Mouse (Mus musculus): ENCODE measurements at regions not wholly inside any gene's neighbourhood (a gene's known extent, or its start where the extent isn't known, plus 50 kb on each side); places are given as distances from the start of the nearest gene placed in this dataset.

- DNase-seq (ENCODE audit: extremely low read depth, low read depth) = peak; percentile 45
Measured at GRCm38 (mm10) chr10:99460847-99461445, 197.9 kb downstream of the Dusp6 start.

GRCm38 (mm10) chr10:99461446-99461966, 198.5 kb downstream of the Dusp6 start:
- DNase-seq (ENCODE audit: extremely low read depth, low read depth) = peak; percentile 56

GRCm38 (mm10) chr10:99466695-99467094, 203.7 kb downstream of the Dusp6 start:
- DNase-seq (ENCODE audit: extremely low read depth, low read depth) = no peak

GRCm38 (mm10) chr10:99467319-99467842, 204.3 kb downstream of the Dusp6 start:
- no peak for DNase-seq (ENCODE audit: extremely low read depth, low read depth)

GRCm38 (mm10) chr10:99468971-99469370, 205.9 kb downstream of the Dusp6 start:
- no peak for DNase-seq (ENCODE audit: extremely low read depth, low read depth)

GRCm38 (mm10) chr10:99471832-99472497, 208.9 kb downstream of the Dusp6 start:
- DNase-seq (ENCODE audit: extremely low read depth, low read depth) = no peak

- no peak for DNase-seq (ENCODE audit: extremely low read depth, low read depth)
Measured at GRCm38 (mm10) chr10:99472806-99473205, 209.8 kb downstream of the Dusp6 start.

GRCm38 (mm10) chr10:99473758-99474157, 210.7 kb downstream of the Dusp6 start:
- DNase-seq (ENCODE audit: extremely low read depth, low read depth) = no peak

GRCm38 (mm10) chr10:99474546-99474945, 211.5 kb downstream of the Dusp6 start:
- no peak for DNase-seq (ENCODE audit: extremely low read depth, low read depth)

GRCm38 (mm10) chr10:99476214-99476613, 213.2 kb downstream of the Dusp6 start:
- no peak for DNase-seq (ENCODE audit: extremely low read depth, low read depth)

GRCm38 (mm10) chr10:99476776-99477175, 213.7 kb downstream of the Dusp6 start:
- no peak for DNase-seq (ENCODE audit: extremely low read depth, low read depth)

- DNase-seq (ENCODE audit: extremely low read depth, low read depth) = no peak
Measured at GRCm38 (mm10) chr10:99480573-99480972, 217.5 kb downstream of the Dusp6 start.

GRCm38 (mm10) chr10:99482009-99482408, 219.0 kb downstream of the Dusp6 start:
- DNase-seq (ENCODE audit: extremely low read depth, low read depth) = no peak

- DNase-seq (ENCODE audit: extremely low read depth, low read depth) = no peak
Measured at GRCm38 (mm10) chr10:99488195-99489080, 225.4 kb downstream of the Dusp6 start.

GRCm38 (mm10) chr10:99511514-99512237, 247.8 kb downstream of the Csl start:
- no peak for DNase-seq (ENCODE audit: extremely low read depth, low read depth)

GRCm38 (mm10) chr10:99517944-99518343, 241.5 kb downstream of the Csl start:
- no peak for DNase-seq (ENCODE audit: extremely low read depth, low read depth)

- DNase-seq (ENCODE audit: extremely low read depth, low read depth) = no peak
Measured at GRCm38 (mm10) chr10:99519479-99519878, 240.0 kb downstream of the Csl start.

- DNase-seq (ENCODE audit: extremely low read depth, low read depth) = no peak
Measured at GRCm38 (mm10) chr10:99523817-99524216, 235.6 kb downstream of the Csl start.

- no peak for DNase-seq (ENCODE audit: extremely low read depth, low read depth)
Measured at GRCm38 (mm10) chr10:99524273-99525212, 234.9 kb downstream of the Csl start.

GRCm38 (mm10) chr10:99526148-99526547, 233.3 kb downstream of the Csl start:
- DNase-seq (ENCODE audit: extremely low read depth, low read depth) = no peak
